Mouse (Mus musculus): ENCODE measurements around the gene Plin4. TPM values are rescaled to one million over a fixed set of nuclear protein-coding genes. Genes with fewer than 3 reads are reported as not detected.
"Not testable (repeated sequence)": the region's sequence is repeated elsewhere in the genome, so short reads cannot be mapped to it uniquely, and the experiment has no call there.

Gene Plin4
- total and polyA plus RNA-seq, 2 experiments from 2014 or later, result 0.08 to 0.99 TPM

GRCm38 (mm10) chr17:56111864-56112263, 2.3 kb upstream of the Plin4 start:
- H3K27ac ChIP-seq, result no peak overlapping the region
- 45% methylated on average over 5 of the region's 5 CpGs for WGBS
- no peaks in the 10 kb centered on the region for H3K9me3 ChIP-seq (ENCODE audit: low read length)
- peak; percentile 85 for DNase-seq (ENCODE audit: low spot score)
- H3K4me2 ChIP-seq (ENCODE audit: low read depth, low read length), result no peak overlapping the region
- H3K4me3 ChIP-seq (ENCODE audit: low read length), result no peak overlapping the region
- 0 out of 2 replicates have a peak, but pooled peaks have one; percentile 31 for ATAC-seq
- no peak overlapping the region for H3K9ac ChIP-seq (replicated peaks; ENCODE audit: low read length)
- TF ChIP-seq CTCF (IDR thresholded peaks at IDR 0.05; ENCODE audit: low read depth), result peak; percentile 93
- no peaks in the 10 kb centered on the region for H3K4me1 ChIP-seq (ENCODE audit: insufficient read depth, low read length)
- no peaks in the 10 kb centered on the region for H3K27me3 ChIP-seq (ENCODE audit: insufficient read depth, low read length)
- H3K36me3 ChIP-seq (ENCODE audit: insufficient read depth, low read length), result no peaks in the 10 kb centered on the region

GRCm38 (mm10) chr17:56111021-56111420, 1.4 kb upstream of the Plin4 start:
- 33% methylated on average over 1 of the region's 1 CpGs for WGBS
- Histone ChIP-seq H3K4me3 (ENCODE audit: low read length) (no peak overlapping the region), H3K9me3 (ENCODE audit: low read length) (no peaks in the 10 kb centered on the region), H3K4me1 (ENCODE audit: insufficient read depth, low read length) (no peaks in the 10 kb centered on the region), H3K9ac (replicated peaks; ENCODE audit: low read length) (no peak overlapping the region), H3K36me3 (ENCODE audit: insufficient read depth, low read length) (no peaks in the 10 kb centered on the region), H3K27me3 (ENCODE audit: insufficient read depth, low read length) (no peaks in the 10 kb centered on the region), H3K4me2 (ENCODE audit: low read depth, low read length) (no peak overlapping the region), H3K27ac (0 out of 2 replicates have a peak overlapping the region, but pooled peaks have one; percentile 45)
- no peak for TF ChIP-seq CTCF (IDR thresholded peaks at IDR 0.05; ENCODE audit: low read depth)
- ATAC-seq (no peak), DNase-seq (ENCODE audit: low spot score) (no peak)

- Histone ChIP-seq H3K4me3 (ENCODE audit: low read length) (no peak overlapping the region), H3K9ac (replicated peaks; ENCODE audit: low read length) (no peak overlapping the region), H3K4me2 (ENCODE audit: low read depth, low read length) (no peak overlapping the region), H3K4me1 (ENCODE audit: insufficient read depth, low read length) (no peaks in the 10 kb centered on the region), H3K27me3 (ENCODE audit: insufficient read depth, low read length) (no peaks in the 10 kb centered on the region), H3K27ac (peak overlapping the region; percentile 45; the same call in 1 of the 2 replicates), H3K36me3 (ENCODE audit: insufficient read depth, low read length) (no peaks in the 10 kb centered on the region), H3K9me3 (ENCODE audit: low read length) (no peaks in the 10 kb centered on the region)
- peak; percentile 27; the same call in 1 of the 2 replicates for ATAC-seq
- DNase-seq (ENCODE audit: low spot score), result peak; percentile 68
- no peak for TF ChIP-seq CTCF (IDR thresholded peaks at IDR 0.05; ENCODE audit: low read depth)
- 35% methylated on average over 4 of the region's 4 CpGs for WGBS
Observed at GRCm38 (mm10) chr17:56110571-56110970, 968 bp upstream of the Plin4 start.

- 76% methylated on average over 6 of the region's 6 CpGs for WGBS
- Histone ChIP-seq H3K4me3 (ENCODE audit: low read length) (no peak overlapping the region), H3K4me2 (ENCODE audit: low read depth, low read length) (no peak overlapping the region), H3K36me3 (ENCODE audit: insufficient read depth, low read length) (no peaks in the 10 kb centered on the region; the same call in 1 of the 2 replicates), H3K9ac (replicated peaks; ENCODE audit: low read length) (no peak overlapping the region), H3K27ac (no peak overlapping the region), H3K4me1 (ENCODE audit: insufficient read depth, low read length) (no peaks in the 10 kb centered on the region), H3K27me3 (ENCODE audit: insufficient read depth, low read length) (no peaks in the 10 kb centered on the region), H3K9me3 (ENCODE audit: low read length) (no peaks in the 10 kb centered on the region)
- ATAC-seq, result peak; percentile 39
- no peak for DNase-seq (ENCODE audit: low spot score)
- TF ChIP-seq CTCF (IDR thresholded peaks at IDR 0.05; ENCODE audit: low read depth), result no peak
Observed at GRCm38 (mm10) chr17:56108334-56109044, 1.1 kb downstream of the Plin4 start.

GRCm38 (mm10) chr17:56107736-56108135, 1.9 kb downstream of the Plin4 start:
- no peak overlapping the region for H3K9ac ChIP-seq (replicated peaks; ENCODE audit: low read length)
- H3K4me1 ChIP-seq (ENCODE audit: insufficient read depth, low read length), result no peaks in the 10 kb centered on the region
- no peak overlapping the region for H3K4me3 ChIP-seq (ENCODE audit: low read length)
- H3K4me2 ChIP-seq (ENCODE audit: low read depth, low read length), result no peak overlapping the region
- no peak for DNase-seq (ENCODE audit: low spot score)
- peaks cover 4% of the 10 kb centered on the region; the same call in 1 of the 2 replicates for H3K36me3 ChIP-seq (ENCODE audit: insufficient read depth, low read length)
- whole genome bisulfite sequencing, result 79% methylated on average over 2 of the region's 2 CpGs
- ATAC-seq, result no peak
- H3K27me3 ChIP-seq (ENCODE audit: insufficient read depth, low read length), result no peaks in the 10 kb centered on the region
- no peaks in the 10 kb centered on the region for H3K9me3 ChIP-seq (ENCODE audit: low read length)
- no peak overlapping the region for H3K27ac ChIP-seq
- TF ChIP-seq CTCF (IDR thresholded peaks at IDR 0.05; ENCODE audit: low read depth), result no peak

- no peak overlapping the region for H3K4me2 ChIP-seq (ENCODE audit: low read depth, low read length)
- H3K4me1 ChIP-seq (ENCODE audit: insufficient read depth, low read length), result no peaks in the 10 kb centered on the region
- no peak overlapping the region for H3K9ac ChIP-seq (replicated peaks; ENCODE audit: low read length)
- H3K9me3 ChIP-seq (ENCODE audit: low read length), result no peaks in the 10 kb centered on the region
- TF ChIP-seq CTCF (IDR thresholded peaks at IDR 0.05; ENCODE audit: low read depth), result no peak
- ATAC-seq (no peak), DNase-seq (ENCODE audit: low spot score) (no peak)
- no peaks in the 10 kb centered on the region for H3K27me3 ChIP-seq (ENCODE audit: insufficient read depth, low read length)
- H3K36me3 ChIP-seq (ENCODE audit: insufficient read depth, low read length), result peaks cover 11% of the 10 kb centered on the region; the same call in 1 of the 2 replicates
- H3K27ac ChIP-seq, result no peak overlapping the region
- 81% methylated on average over 4 of the region's 4 CpGs for WGBS
- no peak overlapping the region for H3K4me3 ChIP-seq (ENCODE audit: low read length)
Observed at GRCm38 (mm10) chr17:56106981-56107380, 2.6 kb downstream of the Plin4 start.

GRCm38 (mm10) chr17:56106436-56106835, 3.2 kb downstream of the Plin4 start:
- H3K27ac ChIP-seq, ATAC-seq: not testable (repeated sequence)

GRCm38 (mm10) chr17:56104821-56105220, 4.8 kb downstream of the Plin4 start:
- ATAC-seq, result not testable (repeated sequence)
- 100% methylated on average over 2 of the region's 5 CpGs for WGBS

More at GRCm38 (mm10) chr17:56106436-56106835, 3.2 kb downstream of the Plin4 start:
- not testable (repeated sequence) for H3K4me2 ChIP-seq (ENCODE audit: low read depth, low read length); H3K4me1 ChIP-seq (ENCODE audit: insufficient read depth, low read length); H3K9me3 ChIP-seq (ENCODE audit: low read length); H3K27me3 ChIP-seq (ENCODE audit: insufficient read depth, low read length); DNase-seq (ENCODE audit: low spot score); H3K4me3 ChIP-seq (ENCODE audit: low read length); H3K9ac ChIP-seq (replicated peaks; ENCODE audit: low read length)
- 98% methylated on average over 4 of the region's 4 CpGs for WGBS
- H3K36me3 ChIP-seq (ENCODE audit: insufficient read depth, low read length), result peaks cover 17% of the 10 kb centered on the region

More at GRCm38 (mm10) chr17:56104821-56105220, 4.8 kb downstream of the Plin4 start:
- not testable (repeated sequence) for H3K9me3 ChIP-seq (ENCODE audit: low read length); H3K27me3 ChIP-seq (ENCODE audit: insufficient read depth, low read length); DNase-seq (ENCODE audit: low spot score); H3K4me3 ChIP-seq (ENCODE audit: low read length); H3K9ac ChIP-seq (replicated peaks; ENCODE audit: low read length); H3K27ac ChIP-seq; H3K4me1 ChIP-seq (ENCODE audit: insufficient read depth, low read length); H3K4me2 ChIP-seq (ENCODE audit: low read depth, low read length)
- H3K36me3 ChIP-seq (ENCODE audit: insufficient read depth, low read length), result peaks cover 33% of the 10 kb centered on the region
